32 mouse cellular contexts compared by ENCODE assay signal in genomic region chr1:94046544-94046943, GRCm38 (mm10). TPM values are rescaled to one million over a fixed set of nuclear protein-coding genes. Genes with fewer than 3 reads are reported as not detected.
DNase-seq lines count a peak whose midpoint lies in the region; ATAC-seq and TF ChIP-seq lines count a peak whose summit lies in the region.
"Had no signal": no experiment of that assay in that cellular context is flagged by ENCODE, and none has a peak within 500 bp of the region (broad histone marks: within the 10 kb centered on the region; RNA-seq: fewer than 3 reads in every experiment).

No protein-coding gene starts in this region.

- dilution Hi-C loops in CH12.LX (cut with MboI; ENCODE audit: extremely low pct_ligation_motif_present, extremely low pct_unique_long_range_greater_than_20kb, low sequenced_read_pairs): no loop called here

- peak; percentile 41; the same call in 1 of the 2 replicates for TF ChIP-seq EP300 in CH12.LX (IDR thresholded peaks at IDR 0.05; ENCODE audit: low read length)

- peak; percentile 28 for DNase-seq in layer of hippocampus, adult 9-11 months
- no peak for DNase-seq in layer of hippocampus, postnatal 25 days (ENCODE audit: extremely low spot score in 1 of 2, low spot score in 1 of 2)
- DNase-seq in CH12.LX (ENCODE audit: extremely low read depth): peak; percentile 33
- no peak for DNase-seq in urinary bladder, postnatal 4 days (ENCODE audit: low spot score in 2 of 2)
- DNase-seq: adrenal gland, postnatal 10 days; adrenal gland, postnatal 36 days; B cell, adult 2 months; cerebellum, adult 18-20 months; cerebellum, adult 9-10 months; cerebellum, postnatal 14 days; gastrocnemius, adult 2 months; gastrocnemius, postnatal 14 days; heart, adult 11 months; heart, postnatal 10 days; heart, postnatal 4 days; kidney, adult 18-20 months had no signal

- H3K4me1 ChIP-seq in CH12.LX (ENCODE audit: control insufficient read depth in 1 of 2, insufficient read depth in 2 of 2): peaks cover 22 to 70% of the 10 kb centered on the region in 2 experiments
- no peaks in the 10 kb centered on the region for H3K4me1 ChIP-seq in kidney, embryonic 16.5 days (ENCODE audit: insufficient read depth, low read length)
- H3K4me1 ChIP-seq: forebrain, embryonic 10.5 days; forebrain, embryonic 13.5 days; heart, embryonic 12.5 days; heart, embryonic 15.5 days; hindbrain, embryonic 12.5 days; hindbrain, embryonic 15.5 days; intestine, embryonic 15.5 days had no signal

- no peaks in the 10 kb centered on the region for H3K27me3 ChIP-seq in CH12.LX (replicated peaks)
- no peaks in the 10 kb centered on the region for H3K27me3 ChIP-seq in kidney, embryonic 16.5 days (ENCODE audit: insufficient read depth, low read length)
- H3K27me3 ChIP-seq: forebrain, embryonic 13.5 days; heart, embryonic 12.5 days; heart, embryonic 15.5 days; hindbrain, embryonic 12.5 days; hindbrain, embryonic 15.5 days; intestine, embryonic 15.5 days had no signal

- H3K27ac ChIP-seq in CH12.LX (ENCODE audit: insufficient read depth, low read depth): 0 out of 2 replicates have a peak overlapping the region, but pooled peaks have one; percentile 24
- H3K27ac ChIP-seq in kidney, embryonic 16.5 days (ENCODE audit: low read length): no peak overlapping the region
- H3K27ac ChIP-seq: forebrain, embryonic 10.5 days; forebrain, embryonic 13.5 days; gastrocnemius, adult 2 months; heart, embryonic 15.5 days; hindbrain, embryonic 12.5 days; hindbrain, embryonic 15.5 days; intestine, embryonic 15.5 days had no signal

- in situ Hi-C loops in CH12.LX (cut with MboI; ENCODE audit: low pct_ligation_motif_present, low pct_unique_long_range_greater_than_20kb, low sequenced_read_pairs): loop anchor here (10.0 kb wide), 1 partner anchor 232 kb away; no protein-coding TSS in a partner anchor

- peak overlapping the region; percentile 36; the same call in 1 of the 2 replicates for H3K9ac ChIP-seq in CH12.LX (ENCODE audit: insufficient read depth, low read depth)
- H3K9ac ChIP-seq in kidney, embryonic 16.5 days (replicated peaks; ENCODE audit: low read length): no peak overlapping the region
- H3K9ac ChIP-seq: forebrain, embryonic 13.5 days; heart, embryonic 12.5 days; heart, embryonic 15.5 days; hindbrain, embryonic 12.5 days; hindbrain, embryonic 15.5 days; intestine, embryonic 15.5 days had no signal

- peaks cover 13% of the 10 kb centered on the region for H3K79me2 ChIP-seq in CH12.LX (replicated peaks; ENCODE audit: control insufficient read depth, extremely low read depth, insufficient read depth, poor library complexity, severe bottlenecking)

- H3K9me3 ChIP-seq in CH12.LX (replicated peaks; ENCODE audit: low read length): no peaks in the 10 kb centered on the region
- H3K9me3 ChIP-seq in kidney, embryonic 16.5 days (ENCODE audit: low read length): no peaks in the 10 kb centered on the region
- H3K9me3 ChIP-seq: forebrain, embryonic 10.5 days; forebrain, embryonic 13.5 days; heart, embryonic 12.5 days; heart, embryonic 15.5 days; hindbrain, embryonic 12.5 days; hindbrain, embryonic 15.5 days; intestine, embryonic 15.5 days had no signal

- TF ChIP-seq POLR2A in CH12.LX (IDR thresholded peaks at IDR 0.05; ENCODE audit: low read depth, low read length): no peak

- H3K4me3 ChIP-seq in CH12.LX (replicated peaks in 1 of 3; ENCODE audit: low read depth in 2 of 3, low read length in 2 of 3, poor library complexity in 1 of 3): peak overlapping the region in 1 of 3 experiments; percentile 15
- H3K4me3 ChIP-seq in kidney, embryonic 16.5 days (ENCODE audit: low read length): no peak overlapping the region
- H3K4me3 ChIP-seq: forebrain, embryonic 10.5 days; forebrain, embryonic 13.5 days; gastrocnemius, adult 2 months; heart, embryonic 12.5 days; heart, embryonic 15.5 days; hindbrain, embryonic 12.5 days; hindbrain, embryonic 15.5 days; intestine, embryonic 15.5 days had no signal

- ATAC-seq in inflammation-experienced regulatory T-cells, adult 6 months: peak; percentile 51
- ATAC-seq in kidney, embryonic 16.5 days (ENCODE audit: low FRiP score, low TSS enrichment): no peak
- ATAC-seq: forebrain, embryonic 13.5 days; forebrain, embryonic 16.5 days; intestine, embryonic 15.5 days had no signal

- H3K36me3 ChIP-seq in CH12.LX (replicated peaks in 1 of 2; ENCODE audit: control insufficient read depth in 1 of 2, insufficient read depth in 1 of 2, low read length in 1 of 2): peaks cover 0 to 32% of the 10 kb centered on the region in 2 experiments
- H3K36me3 ChIP-seq in kidney, embryonic 16.5 days (ENCODE audit: insufficient read depth, low read length): no peaks in the 10 kb centered on the region
- H3K36me3 ChIP-seq: forebrain, embryonic 10.5 days; heart, embryonic 12.5 days; heart, embryonic 15.5 days; hindbrain, embryonic 12.5 days; hindbrain, embryonic 15.5 days; intestine, embryonic 15.5 days had no signal

- WGBS in kidney, embryonic 16.5 days: 68% methylated on average over 4 of the region's 4 CpGs

- TF ChIP-seq RAD21 in CH12.LX (IDR thresholded peaks at IDR 0.05; ENCODE audit: low read depth, low read length): no peak

- peak overlapping the region; percentile 73 for H3K4me2 ChIP-seq in CH12.LX (ENCODE audit: insufficient read depth, low read depth, poor library complexity, severe bottlenecking)
- no peak overlapping the region for H3K4me2 ChIP-seq in kidney, embryonic 16.5 days (replicated peaks; ENCODE audit: low read depth, low read length)
- H3K4me2 ChIP-seq: forebrain, embryonic 13.5 days; heart, embryonic 12.5 days; heart, embryonic 15.5 days; hindbrain, embryonic 12.5 days; hindbrain, embryonic 15.5 days; intestine, embryonic 15.5 days had no signal

- TF ChIP-seq CTCF in CH12.LX (conservative IDR thresholded peaks at IDR 0.05 in 1 of 2, IDR thresholded peaks at IDR 0.05 in 1 of 2; ENCODE audit: low read depth in 2 of 2, low read length in 2 of 2): no peak

TF ChIP-seq in CH12.LX, 34 proteins besides CTCF, POLR2A, EP300 and RAD21:
- TF ChIP-seq SIN3A (IDR thresholded peaks at IDR 0.05; ENCODE audit: low read length) (0 out of 2 replicates have a peak, but pooled peaks have one; percentile 10), MAX (IDR thresholded peaks at IDR 0.05; ENCODE audit: low read length) (no peak)

RNA-seq across cellular contexts. Expression of gene Pdcd1, which starts 5.8 kb away (rescaled TPM):
- total RNA-seq in layer of hippocampus, postnatal 25 days (2021): under 1 TPM; 0.17 to 0.31 TPM
- total RNA-seq in CH12.LX (2012; rRNA removed): 26.4 and 40.3 TPM in 2 replicates
- total RNA-seq in CH12.LX (2014; rRNA removed): 26.5 and 30.1 TPM in 2 replicates
- polyA plus RNA-seq in CH12.LX (2012; ENCODE audit: insufficient read length, low read depth): 35.1 and 36.7 TPM in 2 replicates
- 100 to 1,000 TPM; 264 to 357 (median 323) TPM for polyA plus RNA-seq in inflammation-experienced regulatory T-cells, adult 6 months (2017; shearing (Covaris generic))
- not detected in 2 replicates for polyA plus RNA-seq in kidney, embryonic 16.5 days (2015; fragmentation: Nextera tagmentation; extraction: Ambion mirVana)
- total RNA-seq: gastrocnemius, adult 2 months; gastrocnemius, postnatal 14 days; gastrocnemius, postnatal 4 days; heart, adult 8-10 months; heart, postnatal 10 days; heart, postnatal 4 days had no signal
- polyA plus RNA-seq: embryonic facial prominence, embryonic 11.5 days; forebrain, embryonic 13.5 days; forebrain, embryonic 16.5 days had no signal

RNA-seq across cellular contexts. Expression of gene Neu4, which starts 26.3 kb away (rescaled TPM):
- total RNA-seq in layer of hippocampus, postnatal 25 days (2021): 10 to 100 TPM; 15.3 to 17.6 TPM
- total RNA-seq in CH12.LX (2012; rRNA removed) (not detected in 2 replicates), CH12.LX (2014; rRNA removed) (not detected in 2 replicates)
- not detected in 2 replicates for polyA plus RNA-seq in CH12.LX (2012; ENCODE audit: insufficient read length, low read depth)
- polyA plus RNA-seq in inflammation-experienced regulatory T-cells, adult 6 months (2017; shearing (Covaris generic)): under 1 TPM in 1 of 3 experiments, not detected in 2; 0.33 TPM
- polyA plus RNA-seq in kidney, embryonic 16.5 days (2015; fragmentation: Nextera tagmentation; extraction: Ambion mirVana): not detected in 2 replicates
- total RNA-seq: adrenal gland, adult 18-20 months; adrenal gland, postnatal 10 days; adrenal gland, postnatal 36 days; gastrocnemius, adult 2 months; gastrocnemius, postnatal 14 days; gastrocnemius, postnatal 4 days; heart, postnatal 10 days; heart, postnatal 4 days had no signal
- polyA plus RNA-seq: embryonic facial prominence, embryonic 11.5 days; embryonic facial prominence, embryonic 14.5 days; forebrain, embryonic 10.5 days; forebrain, embryonic 13.5 days; forebrain, embryonic 16.5 days; heart, embryonic 12.5 days; heart, embryonic 15.5 days; hindbrain, embryonic 12.5 days; hindbrain, embryonic 15.5 days; intestine, embryonic 15.5 days had no signal

RNA-seq across cellular contexts. Expression of gene Gal3st2c, which starts 56.2 kb away (rescaled TPM):
- total RNA-seq in layer of hippocampus, postnatal 25 days (2021): under 1 TPM; 0.05 TPM
- total RNA-seq in CH12.LX (2012; rRNA removed) (not detected in 2 replicates), CH12.LX (2014; rRNA removed) (not detected in 2 replicates)
- polyA plus RNA-seq in CH12.LX (2012; ENCODE audit: insufficient read length, low read depth): not detected in 2 replicates
- polyA plus RNA-seq in inflammation-experienced regulatory T-cells, adult 6 months (2017; shearing (Covaris generic)): under 1 TPM in 2 of 3 experiments, not detected in 1; 0.04 to 0.08 TPM
- polyA plus RNA-seq in kidney, embryonic 16.5 days (2015; fragmentation: Nextera tagmentation; extraction: Ambion mirVana): not detected in 2 replicates
- polyA plus RNA-seq: embryonic facial prominence, embryonic 11.5 days; embryonic facial prominence, embryonic 14.5 days; forebrain, embryonic 10.5 days; forebrain, embryonic 13.5 days; forebrain, embryonic 16.5 days; frontal cortex, adult 2 months; heart, embryonic 12.5 days; hindbrain, embryonic 12.5 days; hindbrain, embryonic 15.5 days had no signal

Comparison
In these comparisons a context has a peak if more than half of its experiments do, and no peak if none do; other contexts are left out.
1. DNase-seq: peak in layer of hippocampus, adult 9-11 months (single experiment) and CH12.LX (single experiment); none in layer of hippocampus, postnatal 25 days (0 of 2) and urinary bladder, postnatal 4 days (0 of 2).
2. RNA of gene Pdcd1, which starts 5.8 kb away (polyA plus RNA-seq): 264 to 357 TPM in inflammation-experienced regulatory T-cells, adult 6 months and 35.1 to 36.7 TPM in CH12.LX; not detected in kidney, embryonic 16.5 days; every median in the first group is over 10 times any median in the second.